Mouse (Mus musculus) bone marrow, adult 2 months (tissue): Measurements from ENCODE around the gene Nbas.

ENCODE experiments used
- CTCF ChIP-seq: fragments of 200-500 bp; IDR thresholded peaks from 2 replicates; pipeline ENCODE4 v1.5.1; 2011; ENCODE audit warnings: low read length, control low read depth; ENCODE audit not compliant: control insufficient read depth, insufficient read depth
- POLR2A ChIP-seq: fragments of 200-500 bp; IDR thresholded peaks from 2 replicates; pipeline ENCODE4 v1.6.1; 2011; ENCODE audit warnings: low read depth, mild to moderate bottlenecking, control low read depth, low read length, borderline replicate concordance; ENCODE audit not compliant: control insufficient read depth

DNA sequence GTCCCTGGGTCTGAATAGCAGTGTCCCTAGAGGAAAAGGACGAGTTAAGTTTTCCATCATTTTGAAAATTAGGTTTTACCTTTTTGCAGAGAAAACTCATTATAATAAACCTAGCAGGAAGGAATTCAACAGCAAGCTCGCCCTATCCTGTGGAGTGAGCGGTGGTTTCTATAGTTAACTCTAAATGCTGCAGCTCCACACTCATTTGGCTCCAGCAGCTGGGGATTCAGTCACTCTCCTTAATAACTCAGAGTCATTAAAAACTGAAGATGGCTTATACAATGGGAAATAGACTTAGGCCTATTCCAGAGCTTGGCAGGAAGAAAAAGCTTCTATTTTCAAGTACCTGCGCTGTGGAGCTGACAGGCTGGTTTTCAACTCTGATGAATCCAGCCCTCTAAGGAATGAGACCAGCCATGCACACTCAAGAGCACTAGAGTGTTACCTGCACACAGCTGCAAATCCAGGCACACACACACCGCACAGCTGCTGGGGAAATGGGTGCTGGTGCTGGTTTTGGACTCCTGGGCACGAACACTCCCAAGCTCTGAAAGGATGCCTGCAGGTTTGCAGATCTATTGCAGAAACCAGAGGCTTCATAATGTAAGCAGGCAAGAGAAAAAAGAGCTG is 316.7 kb downstream of the Nbas start:
- no peak for TF ChIP-seq POLR2A
- no peak for TF ChIP-seq CTCF
